Mouse (Mus musculus) hindbrain, embryonic 15.5 days (tissue): ENCODE data around the gene B4galt3. TPM values are rescaled to one million over a fixed set of nuclear protein-coding genes. Genes with fewer than 3 reads are reported as not detected.
A peak's percentile ranks its signal among the peaks of the same experiment; 100 is the strongest.
"Not testable (repeated sequence)": the region's sequence is repeated elsewhere in the genome, so short reads cannot be mapped to it uniquely, and the experiment has no call there.

Experiments
- ATAC-seq: fragments of 200-750 bp; cut with Nextera tagmentation; 2 replicates; pipeline ENCODE4 v1.8.0; 2017; ENCODE audit warnings: low read depth, moderate number of reproducible peaks, moderate TSS enrichment; ENCODE audit not compliant: low FRiP score
- H3K27ac ChIP-seq: fragments of 300-500 bp; sonication (generic); replicated peaks from 2 replicates; pipeline ENCODE4 v1.5.1; 2015; ENCODE audit warnings: mild to moderate bottlenecking, inconsistent platforms
- H3K27me3 ChIP-seq: fragments of 300-500 bp; sonication (generic); 2 replicates; pipeline ENCODE4 v1.6.1; 2015; ENCODE audit warnings: control low read depth, inconsistent platforms
- H3K36me3 ChIP-seq: fragments of 300-500 bp; sonication (generic); 2 replicates; pipeline ENCODE4 v1.6.1; 2015; ENCODE audit warnings: control low read depth, inconsistent platforms
- H3K4me1 ChIP-seq: fragments of 300-500 bp; sonication (generic); replicated peaks from 2 replicates; pipeline ENCODE4 v1.6.1; 2015; ENCODE audit warnings: control low read depth, inconsistent platforms
- H3K4me2 ChIP-seq: fragments of 300-500 bp; sonication (generic); 2 replicates; pipeline ENCODE4 v1.6.1; 2015; ENCODE audit warnings: moderate library complexity, mild to moderate bottlenecking, inconsistent platforms
- H3K4me3 ChIP-seq: fragments of 300-500 bp; sonication (generic); 2 replicates; pipeline ENCODE4 v1.5.1; 2015; ENCODE audit warnings: mild to moderate bottlenecking, inconsistent platforms
- H3K9ac ChIP-seq: fragments of 300-500 bp; sonication (generic); 2 replicates; pipeline ENCODE4 v1.6.1; 2015; ENCODE audit warnings: inconsistent platforms
- H3K9me3 ChIP-seq: fragments of 300-500 bp; sonication (generic); 2 replicates; pipeline ENCODE4 v1.6.1; 2016; ENCODE audit warnings: control low read depth, inconsistent platforms
- WGBS: fragments of 180-500 bp; shearing (Covaris S2); methylation state at CpG from one replicate; pipeline ENCODE4 v1.1.7; 2015; 5-methylcytosine and 5-hydroxymethylcytosine counted together
- polyA plus RNA-seq: library from polyadenylated mRNA; unstranded; fragments of >200 nt; fragmentation: Nextera tagmentation; extraction: Ambion mirVana; gene quantifications from 2 replicates; pipeline ENCODE4 v1.2.1, GENCODE M21; 2015

The B4galt3 gene
- polyA plus RNA-seq, 1 experiment from 2014 or later: 105 TPM

GRCm38 (mm10) chr1:171231844-171232243 is 38.3 kb upstream of the B4galt3 start:
- no peak overlapping the region for H3K4me3 ChIP-seq
- H3K27ac ChIP-seq: no peak overlapping the region
- no peaks in the 10 kb centered on the region for H3K27me3 ChIP-seq
- H3K9me3 ChIP-seq: no peaks in the 10 kb centered on the region
- H3K4me1 ChIP-seq: no peaks in the 10 kb centered on the region
- no peak for ATAC-seq
- H3K4me2 ChIP-seq: no peak overlapping the region
- H3K36me3 ChIP-seq: peaks cover 29% of the 10 kb centered on the region
- 77% methylated on average over 4 of the region's 4 CpGs for WGBS
- no peak overlapping the region for H3K9ac ChIP-seq

- no peak overlapping the region for H3K27ac ChIP-seq
- H3K36me3 ChIP-seq: peaks cover 34% of the 10 kb centered on the region
- 85% methylated on average over 5 of the region's 5 CpGs for WGBS
- no peak overlapping the region for H3K9ac ChIP-seq
- H3K9me3 ChIP-seq: no peaks in the 10 kb centered on the region
- no peak for ATAC-seq
- H3K4me1 ChIP-seq: no peaks in the 10 kb centered on the region
- no peaks in the 10 kb centered on the region for H3K27me3 ChIP-seq
- no peak overlapping the region for H3K4me3 ChIP-seq
- no peak overlapping the region for H3K4me2 ChIP-seq
Measured at GRCm38 (mm10) chr1:171232348-171232747, 37.8 kb upstream of the B4galt3 start.

GRCm38 (mm10) chr1:171232800-171233730 is 37.1 kb upstream of the B4galt3 start:
- Histone ChIP-seq H3K9ac (no peak overlapping the region), H3K27ac (no peak overlapping the region), H3K9me3 (no peaks in the 10 kb centered on the region), H3K36me3 (peaks cover 41% of the 10 kb centered on the region), H3K4me2 (no peak overlapping the region), H3K27me3 (no peaks in the 10 kb centered on the region), H3K4me1 (no peaks in the 10 kb centered on the region), H3K4me3 (no peak overlapping the region)
- ATAC-seq: no peak
- WGBS: 90% methylated on average over 12 of the region's 12 CpGs

GRCm38 (mm10) chr1:171234126-171234525 is 36.0 kb upstream of the B4galt3 start, which contains the start of gene Fcer1g:
Fcer1g (minus strand) TSS chr1:171234365.
- no peaks in the 10 kb centered on the region for H3K4me1 ChIP-seq

GRCm38 (mm10) chr1:171234538-171234937 is 35.6 kb upstream of the B4galt3 start:
- no peak overlapping the region for H3K9ac ChIP-seq
- H3K9me3 ChIP-seq: no peaks in the 10 kb centered on the region
- H3K36me3 ChIP-seq: peaks cover 55% of the 10 kb centered on the region
- H3K4me2 ChIP-seq: no peak overlapping the region
- no peak overlapping the region for H3K4me3 ChIP-seq
- H3K4me1 ChIP-seq: no peaks in the 10 kb centered on the region
- WGBS: 97% methylated on average over 4 of the region's 4 CpGs
- ATAC-seq: no peak
- no peaks in the 10 kb centered on the region for H3K27me3 ChIP-seq
- no peak overlapping the region for H3K27ac ChIP-seq

More at GRCm38 (mm10) chr1:171234126-171234525, 36.0 kb upstream of the B4galt3 start, which contains the start of gene Fcer1g:
- Histone ChIP-seq H3K27ac (no peak within 1 kb of the TSS), H3K4me3 (no peak within 1 kb of the TSS), H3K9me3 (no peaks in the 10 kb centered on the region), H3K36me3 (peaks cover 52% of the 10 kb centered on the region), H3K4me2 (no peak within 1 kb of the TSS), H3K27me3 (no peaks in the 10 kb centered on the region), H3K9ac (no peak within 1 kb of the TSS)
- no peak for ATAC-seq
- 91% methylated on average over 14 of the region's 14 CpGs for WGBS

GRCm38 (mm10) chr1:171235791-171236190 is 34.3 kb upstream of the B4galt3 start:
- WGBS: 96% methylated on average over 4 of the region's 4 CpGs
- Histone ChIP-seq H3K9ac (no peak overlapping the region), H3K9me3 (no peaks in the 10 kb centered on the region), H3K27ac (no peak overlapping the region), H3K36me3 (peaks cover 67% of the 10 kb centered on the region), H3K27me3 (no peaks in the 10 kb centered on the region), H3K4me2 (no peak overlapping the region), H3K4me3 (no peak overlapping the region), H3K4me1 (no peaks in the 10 kb centered on the region)
- no peak for ATAC-seq

GRCm38 (mm10) chr1:171237438-171237837 is 32.7 kb upstream of the B4galt3 start:
- Histone ChIP-seq H3K4me1 (no peaks in the 10 kb centered on the region), H3K27ac (no peak overlapping the region), H3K27me3 (no peaks in the 10 kb centered on the region), H3K36me3 (peaks cover 79% of the 10 kb centered on the region), H3K9ac (no peak overlapping the region), H3K9me3 (no peaks in the 10 kb centered on the region), H3K4me2 (no peak overlapping the region), H3K4me3 (no peak overlapping the region)
- 90% methylated on average over 6 of the region's 6 CpGs for WGBS
- ATAC-seq: no peak

- Histone ChIP-seq H3K36me3 (peaks cover 83% of the 10 kb centered on the region), H3K9me3 (no peaks in the 10 kb centered on the region), H3K27me3 (no peaks in the 10 kb centered on the region), H3K4me2 (no peak overlapping the region), H3K4me3 (no peak overlapping the region), H3K9ac (no peak overlapping the region), H3K27ac (no peak overlapping the region), H3K4me1 (no peaks in the 10 kb centered on the region)
- WGBS: 76% methylated on average over 14 of the region's 14 CpGs
- no peak for ATAC-seq
Measured at GRCm38 (mm10) chr1:171238463-171238862, 31.7 kb upstream of the B4galt3 start.

GRCm38 (mm10) chr1:171239992-171240744 is 30.0 kb upstream of the B4galt3 start:
- no peaks in the 10 kb centered on the region for H3K27me3 ChIP-seq
- no peak overlapping the region for H3K27ac ChIP-seq
- no peaks in the 10 kb centered on the region for H3K9me3 ChIP-seq
- peaks cover 82% of the 10 kb centered on the region for H3K36me3 ChIP-seq
- 79% methylated on average over 15 of the region's 15 CpGs for WGBS
- no peak overlapping the region for H3K4me3 ChIP-seq
- no peak overlapping the region for H3K4me2 ChIP-seq
- ATAC-seq: no peak
- H3K4me1 ChIP-seq: 0 out of 2 replicates have a peak, but pooled peaks cover 6% of the 10 kb centered on the region
- no peak overlapping the region for H3K9ac ChIP-seq

- Histone ChIP-seq H3K4me2 (no peak overlapping the region), H3K4me3 (no peak overlapping the region), H3K9ac (no peak overlapping the region), H3K27me3 (no peaks in the 10 kb centered on the region), H3K27ac (no peak overlapping the region), H3K9me3 (no peaks in the 10 kb centered on the region), H3K36me3 (peaks cover 79% of the 10 kb centered on the region), H3K4me1 (peaks cover 12% of the 10 kb centered on the region)
- WGBS: 95% methylated on average over 10 of the region's 10 CpGs
- no peak for ATAC-seq
Measured at GRCm38 (mm10) chr1:171240911-171241310, 29.2 kb upstream of the B4galt3 start.

GRCm38 (mm10) chr1:171241952-171242351 is 28.2 kb upstream of the B4galt3 start:
- H3K4me3 ChIP-seq, H3K9ac ChIP-seq, H3K4me2 ChIP-seq, H3K27me3 ChIP-seq, ATAC-seq, H3K9me3 ChIP-seq, H3K27ac ChIP-seq: not testable (repeated sequence)
- WGBS: 84% methylated on average over 12 of the region's 12 CpGs
- peaks cover 70% of the 10 kb centered on the region for H3K36me3 ChIP-seq
- H3K4me1 ChIP-seq: peaks cover 17% of the 10 kb centered on the region

GRCm38 (mm10) chr1:171245353-171245752 is 24.8 kb upstream of the B4galt3 start:
- Histone ChIP-seq H3K4me2 (no peak overlapping the region), H3K36me3 (peaks cover 37% of the 10 kb centered on the region), H3K27ac (no peak overlapping the region), H3K4me1 (peaks cover 29% of the 10 kb centered on the region), H3K4me3 (peak overlapping the region; percentile 83; the same call in 1 of the 2 replicates), H3K9me3 (no peaks in the 10 kb centered on the region), H3K9ac (no peak overlapping the region), H3K27me3 (no peaks in the 10 kb centered on the region)
- 95% methylated on average over 8 of the region's 8 CpGs for WGBS
- no peak for ATAC-seq
